Mouse (Mus musculus) intestine, postnatal 0 days (tissue): ENCODE measurements around the gene Pcgf5. TPM values are rescaled to one million over a fixed set of nuclear protein-coding genes. Genes with fewer than 3 reads are reported as not detected.

ENCODE experiments used
- ATAC-seq: fragments of 200-750 bp; cut with Nextera tagmentation; 2 replicates; pipeline ENCODE4 v1.8.0; 2017; ENCODE audit warnings: mild to moderate bottlenecking, moderate TSS enrichment, moderate library complexity
- H3K27ac ChIP-seq: fragments of 300-500 bp; sonication (generic); 2 replicates; pipeline ENCODE4 v1.5.1; 2014; ENCODE audit warnings: mild to moderate bottlenecking, low read depth, low read length, moderate library complexity
- H3K27me3 ChIP-seq: fragments of 300-500 bp; sonication (generic); replicated peaks from 2 replicates; pipeline ENCODE4 v1.6.1; 2014; ENCODE audit warnings: low read length, mixed read lengths; ENCODE audit not compliant: control insufficient read depth, insufficient read depth
- H3K36me3 ChIP-seq: fragments of 300-500 bp; sonication (generic); 2 replicates; pipeline ENCODE4 v1.6.1; 2014; ENCODE audit warnings: mild to moderate bottlenecking, moderate library complexity; ENCODE audit not compliant: control insufficient read depth, insufficient read depth
- H3K4me1 ChIP-seq: fragments of 300-500 bp; sonication (generic); replicated peaks from 2 replicates; pipeline ENCODE4 v1.6.1; 2014; ENCODE audit warnings: antibody characterized with exemption, low read length, mixed read lengths; ENCODE audit not compliant: control insufficient read depth, insufficient read depth
- H3K4me2 ChIP-seq: fragments of 300-500 bp; sonication (generic); replicated peaks from 2 replicates; pipeline ENCODE4 v1.6.1; 2014; ENCODE audit warnings: low read depth, mild to moderate bottlenecking, moderate library complexity
- H3K4me3 ChIP-seq: fragments of 300-500 bp; sonication (generic); 2 replicates; pipeline ENCODE4 v1.5.1; 2014; ENCODE audit warnings: low read depth, low read length
- H3K9ac ChIP-seq: fragments of 300-500 bp; sonication (generic); 2 replicates; pipeline ENCODE4 v1.6.1; 2014; ENCODE audit warnings: mild to moderate bottlenecking, low read depth, low read length
- H3K9me3 ChIP-seq: fragments of 300-500 bp; sonication (generic); 2 replicates; pipeline ENCODE4 v1.6.1; 2016; ENCODE audit warnings: mixed run types; ENCODE audit not compliant: control insufficient read depth
- CTCF ChIP-seq: sonication (generic); IDR thresholded peaks from 2 replicates; pipeline ENCODE4 v1.5.1; 2016; ENCODE audit warnings: low read depth, mild to moderate bottlenecking, control low read depth, antibody characterized with exemption, moderate library complexity
- WGBS: fragments of 180-500 bp; shearing (Covaris S2); extraction: QIAGEN DNeasy Blood & Tissue Kit; methylation state at CpG from one replicate; pipeline ENCODE4 v1.1.7; 2014; 5-methylcytosine and 5-hydroxymethylcytosine counted together
- polyA plus RNA-seq: library from polyadenylated mRNA; unstranded; fragments of >200 nt; fragmentation: Nextera tagmentation; extraction: Ambion mirVana; gene quantifications from 2 replicates; pipeline ENCODE4 v1.2.1, GENCODE M21; 2015

The Pcgf5 gene
- polyA plus RNA-seq, 1 experiment from 2014 or later, result 21.4 TPM

- 59% methylated on average over 1 of the region's 1 CpGs for WGBS
- Histone ChIP-seq H3K4me3 (no peak overlapping the region), H3K27me3 (no peaks in the 10 kb centered on the region), H3K4me1 (no peaks in the 10 kb centered on the region), H3K27ac (no peak overlapping the region), H3K4me2 (no peak overlapping the region), H3K9me3 (no peaks in the 10 kb centered on the region), H3K9ac (no peak overlapping the region), H3K36me3 (no peaks in the 10 kb centered on the region)
- no peak for ATAC-seq
- no peak for TF ChIP-seq CTCF
These were observed 42.6 kb downstream of the Pcgf5 start for GRCm38 (mm10) chr19:36390714-36391113.

GRCm38 (mm10) chr19:36398500-36398899 lies 50.4 kb downstream of the Pcgf5 start:
- no peaks in the 10 kb centered on the region for H3K4me1 ChIP-seq
- 84% methylated on average over 3 of the region's 3 CpGs for WGBS
- no peak overlapping the region for H3K4me2 ChIP-seq
- H3K9me3 ChIP-seq, result no peaks in the 10 kb centered on the region
- H3K27me3 ChIP-seq, result no peaks in the 10 kb centered on the region
- TF ChIP-seq CTCF, result no peak
- ATAC-seq, result no peak
- H3K4me3 ChIP-seq, result no peak overlapping the region
- H3K27ac ChIP-seq, result no peak overlapping the region
- H3K36me3 ChIP-seq, result no peaks in the 10 kb centered on the region
- no peak overlapping the region for H3K9ac ChIP-seq

GRCm38 (mm10) chr19:36408352-36409100 lies 60.4 kb downstream of the Pcgf5 start:
- no peak overlapping the region for H3K9ac ChIP-seq
- TF ChIP-seq CTCF, result no peak
- no peaks in the 10 kb centered on the region; the same call in 1 of the 2 replicates for H3K27me3 ChIP-seq
- ATAC-seq, result no peak
- H3K4me3 ChIP-seq, result no peak overlapping the region
- H3K36me3 ChIP-seq, result no peaks in the 10 kb centered on the region; the same call in 1 of the 2 replicates
- H3K27ac ChIP-seq, result no peak overlapping the region
- H3K4me1 ChIP-seq, result no peaks in the 10 kb centered on the region; the same call in 1 of the 2 replicates
- peak overlapping the region; percentile 81 for H3K4me2 ChIP-seq
- no peaks in the 10 kb centered on the region for H3K9me3 ChIP-seq
- 36% methylated on average over 10 of the region's 10 CpGs for WGBS

- peak; percentile 100 for ATAC-seq
- no peak for TF ChIP-seq CTCF
- under 1% methylated on average over 33 of the region's 53 CpGs for WGBS
- no peaks in the 10 kb centered on the region; the same call in 1 of the 2 replicates for H3K27me3 ChIP-seq
- H3K4me3 ChIP-seq, result peak overlapping the region; percentile 86
- peak overlapping the region; percentile 95 for H3K27ac ChIP-seq
- peak overlapping the region; percentile 81 for H3K4me2 ChIP-seq
- no peaks in the 10 kb centered on the region; the same call in 1 of the 2 replicates for H3K4me1 ChIP-seq
- peak overlapping the region; percentile 91 for H3K9ac ChIP-seq
- no peaks in the 10 kb centered on the region; the same call in 1 of the 2 replicates for H3K36me3 ChIP-seq
- no peaks in the 10 kb centered on the region for H3K9me3 ChIP-seq
These were observed 61.3 kb downstream of the Pcgf5 start for GRCm38 (mm10) chr19:36409280-36409860.

- H3K27ac ChIP-seq, result peak overlapping the region; percentile 95
- TF ChIP-seq CTCF, result no peak
- H3K4me1 ChIP-seq, result no peaks in the 10 kb centered on the region; the same call in 1 of the 2 replicates
- peak overlapping the region; percentile 81 for H3K4me2 ChIP-seq
- H3K36me3 ChIP-seq, result no peaks in the 10 kb centered on the region; the same call in 1 of the 2 replicates
- no peaks in the 10 kb centered on the region; the same call in 1 of the 2 replicates for H3K27me3 ChIP-seq
- no peaks in the 10 kb centered on the region for H3K9me3 ChIP-seq
- peak overlapping the region; percentile 86 for H3K4me3 ChIP-seq
- WGBS, result under 1% methylated on average over 48 of the region's 82 CpGs
- ATAC-seq, result no peak; the same call in 1 of the 2 replicates
- peak overlapping the region; percentile 91 for H3K9ac ChIP-seq
These were observed 61.8 kb downstream of the Pcgf5 start for GRCm38 (mm10) chr19:36409861-36410392.

GRCm38 (mm10) chr19:36419885-36420284 lies 71.8 kb downstream of the Pcgf5 start:
- H3K9ac ChIP-seq, result no peak overlapping the region
- no peak overlapping the region for H3K4me2 ChIP-seq
- H3K27me3 ChIP-seq, result no peaks in the 10 kb centered on the region
- H3K36me3 ChIP-seq, result no peaks in the 10 kb centered on the region
- no peaks in the 10 kb centered on the region for H3K9me3 ChIP-seq
- TF ChIP-seq CTCF, result no peak
- H3K4me1 ChIP-seq, result no peaks in the 10 kb centered on the region
- no peak for ATAC-seq
- no peak overlapping the region for H3K4me3 ChIP-seq
- no peak overlapping the region for H3K27ac ChIP-seq
